Mouse (Mus musculus) small intestine, adult 2 months (tissue): ENCODE measurements at regions not wholly inside any gene's neighbourhood (a gene's known extent, or its start where the extent isn't known, plus 50 kb on each side); places are given as distances from the start of the nearest gene placed in this dataset.

Experiments used
- CTCF ChIP-seq: fragments of 200-500 bp; IDR thresholded peaks from 2 replicates; pipeline ENCODE4 v1.5.1; 2012; ENCODE audit warnings: low read depth, mild to moderate bottlenecking, control low read depth, inconsistent platforms, low read length, moderate library complexity, mixed read lengths; ENCODE audit not compliant: insufficient replicate concordance, insufficient read length; ENCODE audit errors: extremely low read depth
- POLR2A ChIP-seq: fragments of 200-500 bp; IDR thresholded peaks from 2 replicates; pipeline ENCODE4 v1.6.1; 2012; ENCODE audit warnings: low read depth, mild to moderate bottlenecking, control low read depth, inconsistent platforms, low read length, moderate library complexity

DNA sequence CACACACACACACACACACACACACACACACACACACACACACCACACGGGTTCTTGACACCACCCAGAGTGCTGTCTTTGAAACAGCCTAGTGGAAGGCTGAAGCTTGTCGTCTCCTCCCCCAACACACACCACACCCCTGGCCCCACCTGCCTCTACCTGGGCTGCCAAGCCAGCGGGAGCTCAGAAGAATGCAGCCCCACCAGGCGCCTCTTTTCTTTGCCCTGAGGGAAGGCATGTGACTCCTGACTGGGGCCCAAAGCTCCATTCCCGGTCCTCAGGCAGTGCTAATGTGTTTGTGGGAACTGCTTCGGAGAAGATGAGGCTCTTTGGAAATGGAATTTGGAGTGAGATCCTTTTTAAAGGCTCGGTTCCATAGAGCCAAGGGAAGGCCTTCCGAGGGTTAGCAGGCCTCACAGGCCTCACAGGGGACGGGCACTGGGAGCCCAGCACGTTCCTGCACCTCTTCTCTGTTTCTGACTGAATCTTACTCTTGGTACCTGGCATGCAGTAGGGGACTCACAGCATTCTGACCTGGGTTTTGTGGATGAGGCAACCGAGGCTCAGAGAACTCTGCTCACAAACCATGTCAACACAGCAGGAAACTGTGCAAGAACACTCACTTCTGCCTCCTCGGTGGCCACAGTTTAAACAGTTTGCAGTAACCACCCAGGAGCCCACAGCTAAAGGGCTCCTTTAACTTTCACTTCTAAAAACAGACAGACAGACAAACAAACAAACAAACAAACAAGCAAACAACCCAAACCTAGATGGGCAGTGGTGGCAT lies 106.4 kb downstream of the Cd24a start:
- no peak for TF ChIP-seq POLR2A
- no peak for TF ChIP-seq CTCF
